Mouse (Mus musculus): ENCODE measurements around the gene Mpv17. TPM values are rescaled to one million over a fixed set of nuclear protein-coding genes. Genes with fewer than 3 reads are reported as not detected.

Gene Mpv17
- total RNA-seq, 2 experiments from 2014 or later, result 57.4 to 61.8 TPM

DNA sequence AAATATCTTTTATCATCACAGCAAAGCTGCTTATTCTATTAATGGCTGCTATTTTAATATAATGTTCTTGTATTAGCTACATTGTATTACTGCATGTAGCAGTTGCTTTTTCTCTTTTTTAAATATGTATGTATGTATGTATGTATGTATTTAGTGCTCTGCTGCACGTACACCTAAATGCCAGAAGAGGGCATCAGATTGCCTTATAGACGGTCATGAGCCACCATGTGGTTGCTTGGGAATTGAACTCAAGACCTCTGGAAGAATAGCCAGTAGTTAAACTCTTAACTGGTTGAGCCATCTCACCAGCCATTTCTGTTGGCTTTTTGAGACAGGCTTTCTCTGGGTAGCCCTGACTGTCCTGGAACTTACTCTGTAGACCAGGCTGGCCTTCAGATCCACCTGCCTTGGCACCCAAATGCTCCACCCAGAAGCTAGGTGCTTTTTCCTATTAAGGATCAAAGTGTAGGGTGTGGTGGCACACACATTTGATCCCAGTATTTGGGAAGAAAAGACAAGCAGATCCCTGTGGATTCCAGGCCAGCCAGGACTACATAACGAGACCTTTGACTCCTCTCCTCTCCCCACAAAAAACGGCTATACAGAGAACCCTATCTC lies 34.3 kb upstream of the Mpv17 start:
- DNase-seq (ENCODE audit: low spot score in 2 of 2), result no peak

DNA sequence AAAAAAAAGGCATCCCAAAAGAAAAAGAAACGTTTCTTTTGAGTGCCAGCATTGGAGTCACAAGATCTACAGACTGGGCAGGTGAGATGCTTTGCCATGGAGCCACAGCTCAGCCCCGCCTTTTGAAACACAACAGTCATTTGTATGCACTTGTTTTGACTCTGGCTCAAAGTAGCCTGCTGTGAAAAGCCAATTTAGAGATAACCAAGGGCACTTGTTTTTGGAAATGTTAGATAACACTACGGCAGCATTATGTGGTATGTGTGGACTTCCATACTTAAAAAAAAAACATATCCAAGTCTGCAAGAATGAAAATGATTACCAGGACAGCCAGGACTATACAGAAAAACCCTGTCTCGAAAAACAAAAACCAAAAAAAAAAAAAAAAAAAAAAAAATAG lies 29.6 kb upstream of the Mpv17 start:
- DNase-seq (ENCODE audit: low spot score in 2 of 2), result no peak

DNA sequence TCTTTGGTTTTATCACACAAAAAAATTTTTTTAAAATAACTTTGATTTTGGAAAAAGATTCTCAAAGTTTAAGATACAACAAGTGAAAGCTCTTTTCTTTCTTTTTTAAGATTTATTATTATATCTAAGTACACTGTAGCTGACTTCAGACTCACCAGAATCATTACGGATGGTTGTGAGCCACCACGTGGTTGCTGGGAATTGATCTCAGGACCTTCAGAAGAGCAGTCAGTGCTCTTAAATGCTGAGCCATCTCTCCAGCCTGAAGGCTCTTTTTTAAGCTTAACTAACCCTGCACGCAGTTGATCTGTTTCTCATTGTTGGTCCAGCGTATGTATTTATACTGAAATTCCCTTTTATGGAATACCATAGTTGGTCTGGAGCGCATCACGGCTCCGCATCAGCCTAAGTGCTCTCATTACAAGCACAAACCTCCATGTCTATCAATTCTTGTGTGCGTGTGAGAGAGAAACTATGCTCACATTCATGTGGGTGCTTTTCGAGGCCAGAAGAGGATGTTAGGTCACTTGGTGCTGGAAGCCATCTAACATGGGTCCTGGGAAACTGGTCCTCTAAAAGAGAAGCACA lies 27.2 kb upstream of the Mpv17 start:
- no peak for DNase-seq (ENCODE audit: low spot score in 2 of 2)

DNA sequence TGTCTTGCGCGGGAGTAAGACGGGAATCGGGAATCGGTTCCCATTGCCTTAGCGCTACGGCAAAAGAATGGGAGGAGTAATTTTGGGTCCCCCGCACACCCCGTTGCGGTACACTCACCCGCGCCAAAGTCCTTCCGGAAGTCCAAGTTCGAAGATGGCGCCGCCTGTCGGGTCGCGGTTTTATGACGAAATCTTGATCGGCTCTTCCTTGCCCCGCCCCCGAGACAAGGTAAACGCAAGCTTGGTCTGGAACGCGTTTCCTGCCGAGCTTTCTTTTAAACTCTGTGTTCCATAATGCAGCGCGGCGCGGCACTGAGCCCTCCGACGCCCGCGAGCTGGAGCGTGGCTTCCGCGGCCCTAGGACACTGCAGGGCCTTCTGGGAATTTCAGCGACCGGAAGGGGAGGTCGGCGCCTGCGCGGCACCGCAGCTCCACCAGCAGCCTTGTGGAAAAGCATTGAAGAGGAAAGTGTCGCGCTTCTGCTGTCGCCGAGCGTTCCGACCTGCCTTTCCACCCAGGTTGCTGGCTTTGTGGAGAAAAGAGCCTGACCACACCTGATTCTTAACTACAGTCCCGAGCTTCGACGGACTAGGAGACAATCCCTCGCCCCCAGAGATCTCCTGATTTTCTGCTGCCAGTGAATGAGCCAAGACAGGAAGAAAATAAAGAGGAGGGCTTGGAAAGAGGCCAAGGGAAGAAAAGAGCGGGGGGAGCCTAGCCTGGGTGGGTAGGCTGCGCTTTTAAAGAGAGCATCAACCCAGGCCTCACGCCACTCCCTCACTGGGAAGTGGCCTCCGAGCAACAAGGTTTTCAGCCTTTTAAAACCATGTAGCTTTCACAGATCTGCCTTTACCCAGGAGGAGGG lies 25.9 kb upstream of the Mpv17 start, which contains the start of the genes Gm29609 and Gtf3c2:
Gene Gm29609, minus strand, starts transcription at position 146 of the 865 bp plus-strand sequence.
Gene Gtf3c2, minus strand, starts transcription at position 379 of the 865 bp plus-strand sequence.
- peak; percentile 97 to 98 for DNase-seq (ENCODE audit: low spot score in 2 of 2)

- DNase-seq (ENCODE audit: low spot score in 2 of 2), result no peak
Observed at GRCm38 (mm10) chr5:31179301-31179765, 25.3 kb upstream of the Mpv17 start.

- no peak for DNase-seq (ENCODE audit: low spot score in 2 of 2)
Observed at GRCm38 (mm10) chr5:31168630-31169029, 14.6 kb upstream of the Mpv17 start.

- DNase-seq (ENCODE audit: low spot score in 2 of 2), result no peak
Observed at GRCm38 (mm10) chr5:31164878-31165277, 10.8 kb upstream of the Mpv17 start.

GRCm38 (mm10) chr5:31162462-31162861 lies 8.4 kb upstream of the Mpv17 start:
- DNase-seq (ENCODE audit: low spot score in 2 of 2), result no peak

DNA sequence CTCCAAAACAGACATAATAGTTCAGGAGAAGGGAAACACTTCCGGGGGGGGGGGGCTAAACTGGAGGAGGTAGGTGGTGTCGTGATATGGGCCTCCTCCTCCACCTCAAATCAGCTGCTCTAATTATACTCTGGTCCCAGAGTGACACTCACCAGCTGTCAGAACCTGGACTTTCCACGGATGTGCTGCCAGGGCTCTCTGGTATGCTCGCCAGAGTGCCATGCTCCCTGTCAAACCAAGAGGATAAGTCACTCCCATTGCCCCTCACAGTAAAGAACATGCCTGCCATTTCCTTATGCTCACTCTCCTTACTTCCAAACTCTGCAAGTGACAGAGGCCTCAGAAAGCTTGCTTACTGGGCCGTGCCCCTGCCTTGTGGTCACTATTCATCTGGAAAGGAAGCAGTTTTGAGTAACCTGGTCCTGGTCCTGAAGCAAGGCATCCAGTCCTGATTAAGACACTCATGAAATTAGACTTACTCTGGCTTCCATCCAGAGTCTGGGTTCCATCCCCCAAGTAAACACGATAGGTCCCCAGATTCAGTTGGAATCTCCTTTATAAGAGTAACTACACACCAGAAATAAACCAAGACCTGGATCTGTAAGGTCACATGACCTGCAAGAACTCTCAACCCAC lies 417 bp downstream of the Mpv17 start:
- no peak for DNase-seq (ENCODE audit: low spot score in 2 of 2)

GRCm38 (mm10) chr5:31151746-31152145 lies 2.3 kb downstream of the Mpv17 start:
- no peak for DNase-seq (ENCODE audit: low spot score in 2 of 2)

GRCm38 (mm10) chr5:31149781-31150180 lies 4.3 kb downstream of the Mpv17 start:
- no peak for DNase-seq (ENCODE audit: low spot score in 2 of 2)

GRCm38 (mm10) chr5:31138968-31139425 lies 15.1 kb downstream of the Mpv17 start:
- no peak for DNase-seq (ENCODE audit: low spot score in 2 of 2)

GRCm38 (mm10) chr5:31138241-31138967 lies 15.6 kb downstream of the Mpv17 start, which contains the start of gene Ucn:
Gene Ucn (minus strand): TSS chr5:31138829.
- DNase-seq (ENCODE audit: low spot score in 2 of 2), result no peak

DNA sequence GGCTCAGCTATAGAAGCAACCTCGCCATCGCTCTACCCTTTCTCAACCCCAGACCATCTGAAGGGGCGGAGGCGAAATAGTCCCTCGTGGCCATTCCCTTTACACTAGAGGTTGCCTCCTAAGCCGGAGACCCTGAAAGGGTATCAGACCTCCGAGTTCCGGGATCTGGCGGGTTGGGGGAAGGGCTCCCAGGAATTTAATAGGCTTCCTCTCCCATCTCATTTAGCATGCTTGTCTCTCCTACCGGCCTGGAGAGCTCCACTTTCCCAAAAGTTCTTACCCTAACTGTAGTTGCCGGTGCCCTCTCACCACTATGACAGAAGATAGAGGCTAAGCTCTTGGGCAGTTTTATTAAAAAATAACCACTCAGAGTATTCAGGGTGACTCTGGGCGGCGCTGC lies 16.4 kb downstream of the Mpv17 start:
- no peak for DNase-seq (ENCODE audit: low spot score in 2 of 2)

DNA sequence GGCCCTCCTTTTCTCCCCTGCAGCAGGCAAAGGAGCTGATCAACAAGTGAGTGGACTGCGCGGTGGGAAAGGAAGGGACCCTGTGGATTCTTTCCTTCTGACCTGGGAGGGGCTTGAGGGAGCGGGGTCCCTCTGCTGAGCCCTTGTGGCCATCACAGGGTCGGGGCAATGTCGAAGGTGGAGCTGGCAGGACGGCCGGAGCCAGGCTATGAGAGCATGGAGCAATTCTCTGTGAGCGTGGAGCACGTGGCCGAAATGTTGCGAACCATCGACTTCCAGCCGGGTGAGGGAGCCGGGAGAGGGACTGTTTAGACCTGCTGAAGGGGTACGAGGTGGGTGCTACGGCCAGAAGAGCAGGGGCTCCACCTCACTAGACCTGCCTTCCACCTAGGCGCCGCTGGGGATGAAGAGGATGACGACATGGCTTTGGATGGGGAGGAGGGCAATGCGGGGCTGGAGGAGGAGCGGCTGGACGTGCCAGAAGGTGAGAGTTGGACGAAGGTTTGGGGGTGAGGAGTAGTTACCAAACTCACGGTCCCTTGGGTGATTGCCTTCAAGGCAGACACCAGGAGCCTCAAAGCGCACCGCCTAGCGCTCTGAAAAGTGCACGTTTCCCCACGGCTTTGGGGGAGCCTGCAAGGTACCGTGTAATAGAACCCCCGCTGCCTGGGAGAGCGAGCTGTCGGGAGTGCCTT lies 17.2 kb downstream of the Mpv17 start:
- no peak for DNase-seq (ENCODE audit: low spot score in 2 of 2)

GRCm38 (mm10) chr5:31126050-31126449 lies 28.0 kb downstream of the Mpv17 start:
- peak in 1 of 2 experiments; percentile 28 for DNase-seq (ENCODE audit: low spot score in 2 of 2)

GRCm38 (mm10) chr5:31123481-31123880 lies 30.6 kb downstream of the Mpv17 start:
- DNase-seq (ENCODE audit: low spot score in 2 of 2), result no peak

GRCm38 (mm10) chr5:31121111-31121510 lies 32.9 kb downstream of the Mpv17 start:
- DNase-seq (ENCODE audit: low spot score in 2 of 2), result peak in 1 of 2 experiments; percentile 21

- no peak for DNase-seq (ENCODE audit: low spot score in 2 of 2)
Observed at GRCm38 (mm10) chr5:31116912-31117311, 37.1 kb downstream of the Mpv17 start.

- DNase-seq (ENCODE audit: low spot score in 2 of 2), result no peak
Observed at GRCm38 (mm10) chr5:31116354-31116753, 37.7 kb downstream of the Mpv17 start, which contains the start of gene Trim54. Gene Trim54 (plus strand): TSS chr5:31116712.
